8 mouse cellular contexts compared by ENCODE assay signal in the genomic region with DNA sequence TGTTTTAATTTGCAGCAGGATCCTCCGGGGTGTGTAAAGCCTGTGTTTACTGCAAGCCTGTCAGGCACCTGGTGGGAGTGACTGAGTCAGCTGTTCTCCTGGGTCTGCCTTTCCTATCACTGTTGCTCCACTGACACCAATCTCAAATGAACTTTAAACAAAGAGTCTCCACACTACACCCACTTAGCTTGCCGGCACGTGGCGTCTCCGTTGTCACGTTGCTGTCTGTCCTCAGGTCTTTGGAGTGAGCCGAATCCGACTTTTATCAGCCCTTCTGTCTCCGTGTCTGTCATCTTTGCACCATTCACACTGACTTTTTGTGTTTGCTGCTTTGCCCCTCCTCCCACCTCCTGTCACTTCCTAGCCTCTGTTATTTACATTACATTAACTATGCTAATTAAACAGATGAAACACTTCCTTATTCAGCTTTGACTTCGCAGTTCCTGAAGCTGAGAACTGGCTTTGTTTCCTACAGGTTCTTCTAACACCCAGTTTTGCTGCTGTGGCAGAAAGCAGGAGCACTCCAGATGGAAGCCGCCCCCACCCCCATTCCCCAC. TPM values are rescaled to one million over a fixed set of nuclear protein-coding genes. Genes with fewer than 3 reads are reported as not detected.
DNase-seq lines count a peak whose midpoint lies in the region; ATAC-seq and TF ChIP-seq lines count a peak whose summit lies in the region.

No protein-coding gene starts in this region.

- H3K4me1 ChIP-seq in embryonic facial prominence, embryonic 14.5 days (ENCODE audit: control insufficient read depth, insufficient read depth, low read length), result peaks cover 10% of the 10 kb centered on the region
- peaks cover 8% of the 10 kb centered on the region; the same call in 1 of the 2 replicates for H3K4me1 ChIP-seq in hindbrain, postnatal 0 days (ENCODE audit: insufficient read depth, low read length)
- H3K4me1 ChIP-seq in limb, embryonic 11.5 days (ENCODE audit: control insufficient read depth, insufficient read depth, low read length), result no peaks in the 10 kb centered on the region
- H3K4me1 ChIP-seq in midbrain, embryonic 14.5 days (ENCODE audit: control insufficient read depth, insufficient read depth, low read length), result peaks cover 18% of the 10 kb centered on the region
- peaks cover 11% of the 10 kb centered on the region; the same call in 1 of the 2 replicates for H3K4me1 ChIP-seq in stomach, embryonic 14.5 days (ENCODE audit: control insufficient read depth, insufficient read depth, low read length)

- no peak overlapping the region for H3K27ac ChIP-seq in embryonic facial prominence, embryonic 14.5 days (replicated peaks; ENCODE audit: low read depth, low read length)
- no peak overlapping the region for H3K27ac ChIP-seq in hindbrain, postnatal 0 days
- no peak overlapping the region for H3K27ac ChIP-seq in limb, embryonic 11.5 days (replicated peaks; ENCODE audit: low read depth, low read length)
- H3K27ac ChIP-seq in midbrain, embryonic 14.5 days (replicated peaks; ENCODE audit: low read depth, low read length), result peak overlapping the region; percentile 41
- H3K27ac ChIP-seq in stomach, embryonic 14.5 days (ENCODE audit: low read length), result no peak overlapping the region

- peak; percentile 53; the same call in 1 of the 2 replicates for ATAC-seq in embryonic facial prominence, embryonic 14.5 days (ENCODE audit: low read depth)
- peak; percentile 39 for ATAC-seq in hindbrain, postnatal 0 days
- ATAC-seq in limb, embryonic 11.5 days (ENCODE audit: insufficient number of reproducible peaks, low FRiP score, low TSS enrichment, low read depth), result no peak
- peak; percentile 50; the same call in 1 of the 2 replicates for ATAC-seq in midbrain, embryonic 14.5 days (ENCODE audit: low FRiP score, low TSS enrichment)
- ATAC-seq in stomach, embryonic 14.5 days (ENCODE audit: insufficient number of reproducible peaks, insufficient read depth, low FRiP score, low read depth), result 0 out of 2 replicates have a peak, but pooled peaks have one; percentile 28

- peak; percentile 20 to 21 for DNase-seq in heart, adult 18-20 months
- no peak for DNase-seq in heart, postnatal 36 days
- DNase-seq in embryonic facial prominence, embryonic 14.5 days (ENCODE audit: low spot score), result peak; percentile 46
- DNase-seq in hindbrain, postnatal 0 days (ENCODE audit: low spot score), result peak; percentile 29
- DNase-seq in limb, embryonic 11.5 days (ENCODE audit: low spot score), result peak; percentile 24
- peak; percentile 53 for DNase-seq in midbrain, embryonic 14.5 days
- DNase-seq in testis, postnatal 14 days (ENCODE audit: low spot score), result no peak

- TF ChIP-seq CTCF in hindbrain, postnatal 0 days (IDR thresholded peaks at IDR 0.05; ENCODE audit: low read depth), result no peak

- under 1% methylated on average over 11 of the region's 11 CpGs for WGBS in embryonic facial prominence, embryonic 14.5 days
- 1% methylated on average over 11 of the region's 11 CpGs for WGBS in hindbrain, postnatal 0 days
- 2% methylated on average over 11 of the region's 11 CpGs for WGBS in limb, embryonic 11.5 days
- WGBS in midbrain, embryonic 14.5 days, result 2% methylated on average over 11 of the region's 11 CpGs
- 3% methylated on average over 11 of the region's 11 CpGs for WGBS in stomach, embryonic 14.5 days

- no peak overlapping the region for H3K4me3 ChIP-seq in embryonic facial prominence, embryonic 14.5 days (ENCODE audit: low read depth, low read length)
- no peak overlapping the region for H3K4me3 ChIP-seq in hindbrain, postnatal 0 days (ENCODE audit: low read length)
- H3K4me3 ChIP-seq in limb, embryonic 11.5 days (ENCODE audit: low read depth, low read length), result no peak overlapping the region
- H3K4me3 ChIP-seq in midbrain, embryonic 14.5 days (replicated peaks; ENCODE audit: low read depth, low read length), result no peak overlapping the region
- no peak overlapping the region; the same call in 1 of the 2 replicates for H3K4me3 ChIP-seq in stomach, embryonic 14.5 days (ENCODE audit: low read depth, low read length)

- peak overlapping the region; percentile 19; the same call in 1 of the 2 replicates for H3K4me2 ChIP-seq in embryonic facial prominence, embryonic 14.5 days (ENCODE audit: low read depth, low read length)
- H3K4me2 ChIP-seq in hindbrain, postnatal 0 days (ENCODE audit: low read depth, low read length), result peak overlapping the region; percentile 39
- H3K4me2 ChIP-seq in limb, embryonic 11.5 days (ENCODE audit: low read depth, severe bottlenecking), result peak overlapping the region; percentile 28; the same call in 1 of the 2 replicates
- peak overlapping the region; percentile 38 for H3K4me2 ChIP-seq in midbrain, embryonic 14.5 days (ENCODE audit: low read length)
- H3K4me2 ChIP-seq in stomach, embryonic 14.5 days (replicated peaks; ENCODE audit: low read depth, low read length), result peak overlapping the region; percentile 31

- 0 out of 2 replicates have a peak overlapping the region, but pooled peaks have one; percentile 9 for H3K9ac ChIP-seq in embryonic facial prominence, embryonic 14.5 days (ENCODE audit: low read depth, low read length)
- H3K9ac ChIP-seq in hindbrain, postnatal 0 days (replicated peaks; ENCODE audit: low read length), result no peak overlapping the region
- no peak overlapping the region for H3K9ac ChIP-seq in limb, embryonic 11.5 days (ENCODE audit: low read length)
- H3K9ac ChIP-seq in midbrain, embryonic 14.5 days (replicated peaks; ENCODE audit: low read length), result no peak overlapping the region
- H3K9ac ChIP-seq in stomach, embryonic 14.5 days (replicated peaks; ENCODE audit: low read depth, low read length), result no peak overlapping the region

- intact Hi-C loops in heart, postnatal 36 days (cut with DNase I), result no loop called here

- H3K36me3 ChIP-seq in embryonic facial prominence, embryonic 14.5 days (ENCODE audit: control insufficient read depth, insufficient read depth, low read length), result no peaks in the 10 kb centered on the region
- no peaks in the 10 kb centered on the region for H3K36me3 ChIP-seq in hindbrain, postnatal 0 days (ENCODE audit: insufficient read depth, low read length)
- no peaks in the 10 kb centered on the region for H3K36me3 ChIP-seq in limb, embryonic 11.5 days (ENCODE audit: control insufficient read depth, insufficient read depth, low read length)
- H3K36me3 ChIP-seq in midbrain, embryonic 14.5 days (ENCODE audit: control insufficient read depth, insufficient read depth, low read length), result no peaks in the 10 kb centered on the region
- H3K36me3 ChIP-seq in stomach, embryonic 14.5 days (ENCODE audit: control insufficient read depth, insufficient read depth, low read length), result no peaks in the 10 kb centered on the region

- H3K27me3 ChIP-seq in embryonic facial prominence, embryonic 14.5 days (replicated peaks; ENCODE audit: control insufficient read depth, insufficient read depth, low read length), result no peaks in the 10 kb centered on the region
- H3K27me3 ChIP-seq in hindbrain, postnatal 0 days (ENCODE audit: insufficient read depth, low read length), result no peaks in the 10 kb centered on the region
- H3K27me3 ChIP-seq in limb, embryonic 11.5 days (ENCODE audit: control insufficient read depth, insufficient read depth, low read length), result no peaks in the 10 kb centered on the region
- no peaks in the 10 kb centered on the region for H3K27me3 ChIP-seq in midbrain, embryonic 14.5 days (ENCODE audit: control insufficient read depth, insufficient read depth, low read length)
- H3K27me3 ChIP-seq in stomach, embryonic 14.5 days (ENCODE audit: control insufficient read depth, insufficient read depth, low read length), result no peaks in the 10 kb centered on the region

- H3K9me3 ChIP-seq in embryonic facial prominence, embryonic 14.5 days (ENCODE audit: control insufficient read depth, low read length), result no peaks in the 10 kb centered on the region
- no peaks in the 10 kb centered on the region for H3K9me3 ChIP-seq in hindbrain, postnatal 0 days (ENCODE audit: low read length)
- no peaks in the 10 kb centered on the region for H3K9me3 ChIP-seq in limb, embryonic 11.5 days (ENCODE audit: control insufficient read depth, low read length)
- no peaks in the 10 kb centered on the region for H3K9me3 ChIP-seq in midbrain, embryonic 14.5 days (ENCODE audit: control insufficient read depth, low read length)
- H3K9me3 ChIP-seq in stomach, embryonic 14.5 days (ENCODE audit: control insufficient read depth, low read depth, low read length), result no peaks in the 10 kb centered on the region

RNA-seq across cellular contexts. Expression of gene Znrf2, which starts 56.7 kb away (rescaled TPM):
- 10 to 100 TPM; 17.7 to 18.1 TPM for total RNA-seq in heart, adult 18-20 months (2021)
- 10 to 100 TPM; 16.1 to 18.1 TPM for total RNA-seq in heart, postnatal 36 days (2021)
- polyA plus RNA-seq in embryonic facial prominence, embryonic 14.5 days (2014; fragmentation: Nextera tagmentation; extraction: Ambion mirVana), result 4.9 and 5.1 TPM in 2 replicates
- 45.9 and 50.0 TPM in 2 replicates for total RNA-seq in hindbrain, postnatal 0 days (2014; rRNA removed)
- polyA plus RNA-seq in hindbrain, postnatal 0 days (2015; fragmentation: Nextera tagmentation; extraction: Ambion mirVana), result 5.9 and 7.0 TPM in 2 replicates
- 2.3 and 3.3 TPM in 2 replicates for polyA plus RNA-seq in limb, embryonic 11.5 days (2014; fragmentation: Nextera tagmentation; extraction: Ambion mirVana)
- 8.8 and 11.6 TPM in 2 replicates for polyA plus RNA-seq in midbrain, embryonic 14.5 days (2014; fragmentation: Nextera tagmentation; extraction: Ambion mirVana)
- 5.8 and 6.0 TPM in 2 replicates for polyA plus RNA-seq in stomach, embryonic 14.5 days (2014; fragmentation: Nextera tagmentation; extraction: Ambion mirVana)

Comparison
In these comparisons a context has a peak if more than half of its experiments do, and no peak if none do; other contexts are left out.
1. DNase-seq: peak in heart, adult 18-20 months (2 of 2), embryonic facial prominence, embryonic 14.5 days (single experiment), hindbrain, postnatal 0 days (single experiment), limb, embryonic 11.5 days (single experiment) and midbrain, embryonic 14.5 days (single experiment); none in heart, postnatal 36 days (0 of 2) and testis, postnatal 14 days (single experiment).
2. Peak in every context shown above with its lines, with median percentiles within 50 percentile points of each other: H3K4me2 ChIP-seq.